Mouse (Mus musculus): Measurements from ENCODE around the gene Sumo1.

GRCm38 (mm10) chr1:59663456-59664135, 7.0 kb downstream of the Sumo1 start:
- TF ChIP-seq POLR2A (IDR thresholded peaks at IDR 0.05; ENCODE audit: control insufficient read depth, extremely low read depth, insufficient read depth, low read length, poor library complexity), result no peak
- TF ChIP-seq CTCF (IDR thresholded peaks at IDR 0.05; ENCODE audit: borderline replicate concordance, control insufficient read depth, extremely low read depth, insufficient read depth, low read length, poor library complexity), result no peak
